ENCODE assay signal across 8 mouse cellular contexts in the genomic region with DNA sequence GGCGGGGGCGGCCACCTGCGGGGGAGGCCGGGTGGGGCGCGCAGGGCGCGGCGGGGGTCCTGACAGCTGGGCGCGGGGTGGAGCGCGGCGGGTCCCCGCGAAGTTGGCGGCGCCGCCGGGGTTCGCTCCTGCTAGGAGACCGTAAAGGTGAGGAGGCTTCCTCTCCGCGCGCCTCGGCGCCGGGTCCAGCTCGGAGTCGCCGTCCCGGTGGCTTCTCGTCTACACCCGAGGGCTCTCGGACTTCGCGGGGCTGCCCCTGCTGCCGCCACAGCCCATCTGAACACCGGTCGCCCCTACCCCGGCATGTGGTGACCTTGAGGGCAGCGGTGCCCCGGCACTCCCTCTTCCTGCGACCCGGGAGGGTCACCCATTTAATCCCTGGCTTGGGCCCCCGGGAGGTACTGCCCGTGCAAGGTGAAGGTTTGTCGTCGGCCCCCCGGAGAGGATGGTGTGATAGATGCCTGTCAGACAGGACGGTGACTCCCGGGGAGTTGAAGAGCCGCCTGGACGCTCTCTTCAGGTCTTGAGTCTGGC. TPM values are rescaled to one million over a fixed set of nuclear protein-coding genes. Genes with fewer than 3 reads are reported as not detected.
DNase-seq lines count a peak whose midpoint lies in the region; ATAC-seq and TF ChIP-seq lines count a peak whose summit lies in the region.

No protein-coding gene starts in this region.

- under 1% methylated on average over 25 of the region's 54 CpGs for WGBS in forebrain, embryonic 13.5 days
- WGBS in hindbrain, embryonic 10.5 days = under 1% methylated on average over 51 of the region's 54 CpGs
- WGBS in limb, embryonic 15.5 days = 0% methylated on average over 44 of the region's 54 CpGs
- WGBS in midbrain, postnatal 0 days = 0% methylated on average over 31 of the region's 54 CpGs

- H3K4me1 ChIP-seq in forebrain, embryonic 13.5 days = peaks cover 12% of the 10 kb centered on the region
- peaks cover 20% of the 10 kb centered on the region for H3K4me1 ChIP-seq in hindbrain, embryonic 10.5 days (replicated peaks)
- H3K4me1 ChIP-seq in limb, embryonic 15.5 days = peaks cover 7% of the 10 kb centered on the region; the same call in 1 of the 2 replicates
- no peaks in the 10 kb centered on the region; the same call in 1 of the 2 replicates for H3K4me1 ChIP-seq in midbrain, postnatal 0 days (ENCODE audit: insufficient read depth, low read length)

- TF ChIP-seq CTCF in midbrain, postnatal 0 days (IDR thresholded peaks at IDR 0.05) = no peak

- DNase-seq in frontal cortex, postnatal 10 days (ENCODE audit: low spot score in 2 of 2) = peak; percentile 34 to 54
- DNase-seq in frontal cortex, postnatal 25 days (ENCODE audit: low spot score in 2 of 2) = no peak
- peak; percentile 70 for DNase-seq in adrenal gland, postnatal 14 days
- DNase-seq in hindbrain, embryonic 10.5 days (ENCODE audit: low spot score) = peak; percentile 54
- no peak for DNase-seq in midbrain, postnatal 0 days (ENCODE audit: low spot score)
- DNase-seq in testis, postnatal 14 days (ENCODE audit: low spot score) = peak; percentile 58

- H3K27ac ChIP-seq in forebrain, embryonic 13.5 days = peak overlapping the region; percentile 99
- H3K27ac ChIP-seq in hindbrain, embryonic 10.5 days = peak overlapping the region; percentile 98
- H3K27ac ChIP-seq in limb, embryonic 15.5 days = peak overlapping the region; percentile 98
- H3K27ac ChIP-seq in midbrain, postnatal 0 days (ENCODE audit: low read depth, low read length) = peak overlapping the region; percentile 99

- peak overlapping the region; percentile 89 for H3K9ac ChIP-seq in forebrain, embryonic 13.5 days
- peak overlapping the region; percentile 78 for H3K9ac ChIP-seq in limb, embryonic 15.5 days
- peak overlapping the region; percentile 95 for H3K9ac ChIP-seq in midbrain, postnatal 0 days (replicated peaks; ENCODE audit: low read length, poor library complexity, severe bottlenecking)

- peak; percentile 3; the same call in 1 of the 2 replicates for ATAC-seq in forebrain, embryonic 13.5 days
- ATAC-seq in limb, embryonic 15.5 days (ENCODE audit: insufficient number of reproducible peaks, low FRiP score, low TSS enrichment, low read depth) = no peak
- ATAC-seq in midbrain, postnatal 0 days (ENCODE audit: low FRiP score) = 0 out of 2 replicates have a peak, but pooled peaks have one; percentile 1

- no peaks in the 10 kb centered on the region for H3K36me3 ChIP-seq in forebrain, embryonic 13.5 days (ENCODE audit: poor library complexity, severe bottlenecking)
- no peaks in the 10 kb centered on the region for H3K36me3 ChIP-seq in hindbrain, embryonic 10.5 days
- no peaks in the 10 kb centered on the region for H3K36me3 ChIP-seq in limb, embryonic 15.5 days
- no peaks in the 10 kb centered on the region for H3K36me3 ChIP-seq in midbrain, postnatal 0 days (ENCODE audit: insufficient read depth, low read length)

- H3K4me3 ChIP-seq in forebrain, embryonic 13.5 days = peak overlapping the region; percentile 90
- peak overlapping the region; percentile 97 for H3K4me3 ChIP-seq in hindbrain, embryonic 10.5 days
- peak overlapping the region; percentile 71 for H3K4me3 ChIP-seq in limb, embryonic 15.5 days
- peak overlapping the region; percentile 96 for H3K4me3 ChIP-seq in midbrain, postnatal 0 days (ENCODE audit: low read depth, low read length)

- H3K9me3 ChIP-seq in forebrain, embryonic 13.5 days (replicated peaks) = no peaks in the 10 kb centered on the region
- H3K9me3 ChIP-seq in hindbrain, embryonic 10.5 days = no peaks in the 10 kb centered on the region
- H3K9me3 ChIP-seq in limb, embryonic 15.5 days = no peaks in the 10 kb centered on the region
- no peaks in the 10 kb centered on the region for H3K9me3 ChIP-seq in midbrain, postnatal 0 days (ENCODE audit: low read length)

- peak overlapping the region; percentile 99 for H3K4me2 ChIP-seq in forebrain, embryonic 13.5 days
- H3K4me2 ChIP-seq in limb, embryonic 15.5 days = peak overlapping the region; percentile 84
- peak overlapping the region; percentile 72 for H3K4me2 ChIP-seq in midbrain, postnatal 0 days (ENCODE audit: low read depth, low read length, poor library complexity, severe bottlenecking)

- no peaks in the 10 kb centered on the region for H3K27me3 ChIP-seq in forebrain, embryonic 13.5 days
- H3K27me3 ChIP-seq in hindbrain, embryonic 10.5 days (ENCODE audit: insufficient read depth, poor library complexity, severe bottlenecking) = no peaks in the 10 kb centered on the region; the same call in 1 of the 2 replicates
- no peaks in the 10 kb centered on the region for H3K27me3 ChIP-seq in limb, embryonic 15.5 days
- H3K27me3 ChIP-seq in midbrain, postnatal 0 days (ENCODE audit: insufficient read depth, low read length) = no peaks in the 10 kb centered on the region

RNA-seq across cellular contexts. Expression of a gene that starts 1.3 kb away (rescaled TPM):
- 56.0 and 62.0 TPM in 2 replicates for total RNA-seq in adrenal gland, postnatal 14 days (2021)
- polyA plus RNA-seq in forebrain, embryonic 13.5 days (2015; fragmentation: Nextera tagmentation; extraction: Ambion mirVana) = 103 and 112 TPM in 2 replicates
- polyA plus RNA-seq in hindbrain, embryonic 10.5 days (2016; fragmentation: Nextera tagmentation; extraction: Ambion mirVana) = 90.4 and 93.7 TPM in 2 replicates
- 132 and 139 TPM in 2 replicates for polyA plus RNA-seq in limb, embryonic 15.5 days (2015; fragmentation: Nextera tagmentation; extraction: Ambion mirVana)
- 189 and 224 TPM in 2 replicates for total RNA-seq in midbrain, postnatal 0 days (2014; rRNA removed)
- 275 and 299 TPM in 2 replicates for polyA plus RNA-seq in midbrain, postnatal 0 days (2015; fragmentation: Nextera tagmentation; extraction: Ambion mirVana)

Comparison
In these comparisons a context has a peak if more than half of its experiments do, and no peak if none do; other contexts are left out.
1. DNase-seq: peak in frontal cortex, postnatal 10 days (2 of 2), adrenal gland, postnatal 14 days (single experiment), hindbrain, embryonic 10.5 days (single experiment) and testis, postnatal 14 days (single experiment); none in frontal cortex, postnatal 25 days (0 of 2) and midbrain, postnatal 0 days (single experiment).
2. Peak in every context shown above with its lines, with median percentiles within 50 percentile points of each other: H3K27ac ChIP-seq, H3K4me2 ChIP-seq, H3K4me3 ChIP-seq and H3K9ac ChIP-seq.